Mouse (Mus musculus) right cerebral cortex, postnatal 4 days (tissue): ENCODE results near the gene Polr3h.

ENCODE experiments used
- DNase-seq: peaks from one replicate; pipeline ENCODE4 v3.0.0-alpha.2; 2022

Polr3h gene

DNA sequence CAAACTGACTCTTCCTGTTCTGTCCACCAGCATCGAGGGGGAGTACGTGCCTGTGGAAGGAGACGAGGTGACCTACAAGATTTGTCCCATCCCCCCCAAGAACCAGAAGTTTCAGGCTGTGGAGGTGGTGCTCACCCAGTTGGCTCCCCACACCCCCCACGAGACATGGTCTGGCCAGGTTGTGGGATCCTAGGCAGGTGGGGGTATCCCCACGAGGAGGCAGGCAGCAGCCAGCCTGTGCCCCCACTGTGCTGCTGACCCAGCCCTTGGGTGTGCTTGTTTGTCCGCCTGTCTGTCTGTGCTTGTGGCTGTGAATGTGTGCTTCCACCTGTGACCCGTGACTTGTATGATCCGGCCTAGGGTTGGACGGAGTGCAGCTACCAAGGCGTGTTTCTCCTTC is 23.0 kb upstream of the Polr3h start:
- DNase-seq: no peak

GRCm38 (mm10) chr15:81943176-81943749 is 17.2 kb upstream of the Polr3h start:
- no peak for DNase-seq

- no peak for DNase-seq
Measured at GRCm38 (mm10) chr15:81941010-81941409, 15.0 kb upstream of the Polr3h start.

GRCm38 (mm10) chr15:81940219-81940618 is 14.2 kb upstream of the Polr3h start:
- no peak for DNase-seq

DNA sequence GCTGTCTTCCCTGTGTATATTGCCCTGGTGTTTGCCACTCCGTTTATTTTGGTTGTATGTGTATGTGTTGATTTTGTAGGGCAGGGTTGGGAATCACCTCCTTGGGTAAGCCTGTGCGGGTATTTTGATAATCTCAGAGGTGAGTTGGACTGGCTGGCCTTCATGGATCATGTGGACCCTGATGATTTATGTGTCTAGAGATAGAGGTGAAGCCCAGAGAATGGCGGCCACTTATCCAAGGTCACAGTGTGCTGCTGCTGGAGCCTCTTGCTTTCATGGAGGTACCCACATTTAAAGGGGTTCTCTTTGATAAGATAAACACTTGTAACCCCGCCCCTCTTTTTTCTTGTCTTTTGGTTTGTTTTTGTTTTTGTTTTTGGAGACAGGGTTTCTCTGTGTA is 13.7 kb upstream of the Polr3h start:
- no peak for DNase-seq

GRCm38 (mm10) chr15:81939157-81939715 is 13.2 kb upstream of the Polr3h start:
- no peak for DNase-seq

GRCm38 (mm10) chr15:81938246-81938645 is 12.2 kb upstream of the Polr3h start:
- peak; percentile 64 for DNase-seq

DNA sequence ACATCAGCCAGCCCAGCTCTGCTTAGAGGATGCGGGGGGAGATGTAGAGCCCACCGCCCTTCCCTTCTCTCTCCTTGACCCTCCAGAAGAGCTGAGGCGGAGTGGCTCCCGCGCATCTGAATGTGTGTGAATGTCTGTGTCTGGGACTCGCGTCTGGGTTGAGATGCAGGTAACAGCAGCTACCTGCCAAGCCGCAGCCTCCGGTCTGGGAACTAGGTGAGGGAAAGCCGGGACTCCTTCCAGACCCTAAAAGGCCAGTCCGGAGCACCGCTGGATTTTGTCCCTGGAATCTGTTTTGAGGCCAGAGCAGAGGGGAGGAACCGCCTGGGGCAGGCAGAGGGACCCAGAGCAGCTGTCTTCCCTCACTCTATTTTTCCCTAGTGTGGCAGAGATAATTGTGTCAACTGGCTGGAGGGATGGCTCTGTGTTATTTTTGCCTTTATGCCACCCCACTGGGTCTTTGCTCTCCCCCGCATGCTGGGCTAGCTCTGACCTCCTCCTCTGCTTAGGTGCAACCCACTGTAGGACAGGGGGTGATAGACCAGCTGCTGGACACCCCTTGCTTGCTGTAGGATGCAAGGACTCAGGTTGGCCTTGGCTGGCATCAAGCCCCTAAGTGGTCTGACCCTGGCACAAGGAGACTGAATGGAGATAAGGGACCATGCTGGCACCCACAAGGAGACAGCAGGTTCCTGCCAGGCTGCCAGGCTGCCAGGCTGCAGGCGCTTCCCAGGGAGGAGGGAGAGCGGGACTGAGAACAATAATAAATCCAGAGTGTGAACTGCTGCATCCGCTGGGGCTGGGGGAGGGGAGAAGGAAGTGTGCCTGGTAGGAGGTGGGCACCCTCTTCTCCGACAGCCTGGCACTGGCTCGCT is 11.3 kb upstream of the Polr3h start:
- peak; percentile 72 for DNase-seq

GRCm38 (mm10) chr15:81936679-81937078 is 10.6 kb upstream of the Polr3h start, which contains the start of gene Csdc2:
Csdc2 (plus strand) TSS chr15:81936759.
- DNase-seq: peak; percentile 67

GRCm38 (mm10) chr15:81935869-81936637 is 10.0 kb upstream of the Polr3h start:
- DNase-seq: no peak

- no peak for DNase-seq
Measured at GRCm38 (mm10) chr15:81933986-81934385, 7.9 kb upstream of the Polr3h start.

DNA sequence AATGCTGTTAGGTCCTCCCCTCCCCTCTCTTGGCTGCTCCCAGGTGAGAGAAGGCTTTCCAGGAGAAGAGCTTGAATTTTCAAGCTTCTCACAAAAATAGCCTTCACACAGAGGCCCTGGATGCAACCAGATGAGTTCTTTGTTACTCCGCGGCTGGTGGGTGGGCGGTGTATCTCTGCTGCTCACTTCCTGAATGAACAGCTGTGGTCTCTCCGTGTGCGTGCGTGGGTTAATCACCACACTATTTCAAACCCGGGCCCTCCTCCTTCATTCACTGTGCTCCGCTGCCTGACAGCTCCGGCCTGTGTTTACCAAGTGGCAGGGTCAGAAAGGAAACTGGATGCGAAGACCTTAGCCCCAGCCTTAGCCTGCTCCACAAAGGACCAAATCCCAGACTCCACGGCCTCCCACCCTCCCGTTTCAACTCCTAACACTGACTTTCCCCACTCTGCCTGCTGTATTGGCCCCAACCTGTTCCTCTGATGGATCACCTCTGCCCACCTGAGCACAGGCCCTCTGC is 7.0 kb upstream of the Polr3h start:
- DNase-seq: no peak

DNA sequence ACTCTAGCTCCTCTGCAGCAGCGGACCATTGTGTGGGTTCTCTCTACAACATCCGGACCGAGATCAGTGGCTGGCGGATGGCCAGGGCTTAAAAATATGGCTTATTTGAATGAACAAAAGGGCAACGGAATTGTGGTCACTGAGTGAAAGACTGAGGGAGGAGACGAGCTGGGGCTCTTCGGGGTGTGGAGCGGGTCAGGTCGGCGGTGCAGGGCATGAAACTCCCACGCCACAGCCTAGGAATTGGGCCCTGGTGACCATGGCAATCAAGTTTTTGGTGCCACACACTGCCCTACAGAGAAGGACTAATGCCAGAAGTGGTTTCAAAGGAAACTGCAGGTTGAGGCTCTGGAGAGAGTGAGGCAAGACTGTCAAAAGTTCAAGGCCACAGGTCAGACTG is 2.2 kb upstream of the Polr3h start:
- peak; percentile 60 for DNase-seq

DNA sequence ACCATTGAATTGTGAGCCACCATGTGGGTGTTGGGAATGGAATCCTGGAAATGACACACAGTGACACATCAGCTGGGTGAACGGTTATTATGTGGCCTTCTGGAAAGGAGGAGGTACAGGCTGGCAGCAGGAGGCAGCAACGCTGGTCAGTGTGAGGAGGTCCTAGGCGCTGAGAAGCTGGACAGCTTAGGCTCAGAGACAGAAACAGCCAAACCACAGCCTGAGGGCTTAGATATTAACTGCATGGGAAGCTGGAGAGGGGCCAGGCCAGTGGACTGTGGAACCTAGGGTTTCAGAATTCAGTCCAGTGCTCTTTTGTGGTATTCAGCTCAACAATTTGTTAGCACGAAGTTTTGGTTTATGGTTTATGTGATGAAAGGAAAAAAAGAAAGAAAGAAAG is 1.7 kb upstream of the Polr3h start:
- DNase-seq: no peak

DNA sequence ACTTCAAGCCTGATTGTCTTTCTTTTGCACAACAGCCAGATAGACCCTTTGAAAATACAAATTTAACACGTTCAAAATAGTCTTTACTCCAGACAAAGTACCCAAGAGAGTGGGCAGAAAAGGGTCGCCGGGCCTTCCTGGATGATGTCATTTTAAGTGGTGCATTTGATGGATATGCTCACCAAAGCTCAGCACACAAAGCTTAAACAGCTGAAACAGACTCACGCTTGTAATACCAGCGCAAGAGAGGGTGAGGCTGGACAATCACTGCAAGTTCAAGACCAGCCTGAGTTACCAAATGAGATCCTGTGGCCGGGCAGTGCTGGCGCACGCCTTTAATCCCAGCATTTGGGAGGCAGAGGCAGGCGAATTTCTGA is 394 bp upstream of the Polr3h start:
- DNase-seq: no peak

GRCm38 (mm10) chr15:81924933-81925332 is 1.1 kb downstream of the Polr3h start:
- DNase-seq: no peak

DNA sequence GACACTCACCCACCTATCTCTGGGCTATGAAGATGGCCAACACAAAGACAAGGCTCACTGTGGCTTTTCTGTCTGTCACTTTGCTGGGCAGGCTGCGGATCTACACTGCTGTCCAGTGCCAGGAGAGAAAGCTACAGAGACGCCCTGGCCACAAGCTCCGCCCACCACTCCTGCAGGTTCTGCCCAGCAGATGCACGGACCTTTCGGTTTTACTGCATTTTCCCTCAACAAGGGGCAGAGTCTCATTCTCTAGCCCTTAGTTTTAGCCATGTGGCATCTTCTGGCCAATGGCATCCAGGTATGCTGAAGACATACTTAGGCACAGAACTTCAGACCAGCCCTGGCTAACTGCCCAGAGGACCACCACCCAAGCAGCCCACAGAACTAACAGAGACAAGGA is 4.8 kb downstream of the Polr3h start:
- DNase-seq: peak; percentile 33

GRCm38 (mm10) chr15:81920546-81921217 is 5.4 kb downstream of the Polr3h start:
- DNase-seq: no peak

DNA sequence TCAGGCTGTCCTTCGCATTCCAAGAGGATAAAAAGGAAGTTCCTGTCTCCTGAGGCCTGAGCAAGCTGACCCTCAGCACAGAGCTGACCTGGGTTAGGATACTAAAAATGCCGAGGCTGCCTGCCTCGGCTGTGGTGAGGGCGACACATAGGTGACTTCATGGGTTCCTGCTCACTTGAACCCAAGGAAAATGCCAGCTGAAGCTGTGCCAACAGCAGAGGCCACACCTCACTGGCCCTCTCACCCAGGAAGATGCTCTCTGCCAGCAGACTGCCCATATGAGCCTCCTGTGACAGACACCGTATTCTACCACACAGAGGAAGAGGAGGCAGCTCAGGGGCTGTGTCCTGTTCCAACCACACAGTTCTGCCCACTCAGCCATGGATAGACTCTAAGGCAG is 7.0 kb downstream of the Polr3h start:
- DNase-seq: no peak

DNA sequence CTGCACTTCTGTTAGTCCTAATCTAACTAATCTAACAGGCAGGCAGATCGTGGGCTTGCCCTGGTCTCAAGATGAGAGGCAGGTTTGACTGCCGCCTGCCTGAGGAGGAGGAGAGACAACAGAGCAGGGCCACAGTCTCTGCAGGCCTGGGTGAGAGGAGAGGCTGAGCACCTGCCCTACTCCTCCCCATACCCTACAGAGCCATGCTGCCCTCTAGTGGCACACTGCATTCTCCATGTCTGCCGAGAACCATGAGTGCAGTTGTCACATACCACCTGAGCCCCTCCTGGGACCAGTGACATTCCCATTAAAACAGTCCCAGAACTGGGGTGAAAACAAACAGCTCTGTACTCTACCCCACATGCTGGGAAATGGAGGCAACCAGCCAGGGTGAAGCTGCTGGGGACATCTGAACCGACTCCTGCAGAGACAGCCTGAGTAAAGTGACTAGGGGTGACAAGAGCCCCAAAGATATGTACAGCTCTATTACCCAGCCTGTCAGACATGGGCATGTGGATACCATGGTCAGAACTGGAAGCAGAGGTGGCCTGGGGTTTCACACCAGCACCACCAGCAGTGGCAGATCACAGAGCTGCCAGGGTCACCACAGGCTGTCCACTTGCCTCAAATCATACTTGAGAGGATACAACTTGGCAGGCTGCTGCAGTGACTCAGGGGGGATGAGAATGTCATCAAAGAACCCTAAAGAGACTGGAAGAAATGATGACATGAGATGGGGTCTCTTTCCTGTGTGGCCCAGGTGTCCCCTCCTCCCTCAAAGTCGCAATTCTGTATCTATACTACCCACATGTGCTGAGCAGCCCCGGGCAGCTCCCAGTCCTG is 8.2 kb downstream of the Polr3h start:
- peak; percentile 71 for DNase-seq

DNA sequence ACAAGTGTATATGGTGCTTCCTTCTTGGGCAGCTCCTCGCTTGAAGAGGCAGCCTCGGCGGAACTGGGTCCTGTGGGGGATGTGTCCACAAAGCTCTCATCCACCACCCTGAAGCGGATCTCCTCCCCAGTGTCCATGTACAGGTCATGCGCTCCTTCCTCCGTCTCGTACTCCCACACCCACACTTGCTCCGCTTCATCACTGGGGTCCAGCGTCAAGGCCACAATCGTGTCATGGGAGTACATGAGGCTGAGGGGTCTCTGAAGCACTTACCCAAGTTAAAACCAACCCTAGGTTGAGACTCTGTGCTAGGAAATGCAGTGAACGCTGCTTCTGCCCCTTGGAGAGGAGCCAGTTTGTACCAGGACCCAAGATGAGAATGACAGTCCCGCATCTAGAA is 8.8 kb downstream of the Polr3h start:
- DNase-seq: no peak

DNA sequence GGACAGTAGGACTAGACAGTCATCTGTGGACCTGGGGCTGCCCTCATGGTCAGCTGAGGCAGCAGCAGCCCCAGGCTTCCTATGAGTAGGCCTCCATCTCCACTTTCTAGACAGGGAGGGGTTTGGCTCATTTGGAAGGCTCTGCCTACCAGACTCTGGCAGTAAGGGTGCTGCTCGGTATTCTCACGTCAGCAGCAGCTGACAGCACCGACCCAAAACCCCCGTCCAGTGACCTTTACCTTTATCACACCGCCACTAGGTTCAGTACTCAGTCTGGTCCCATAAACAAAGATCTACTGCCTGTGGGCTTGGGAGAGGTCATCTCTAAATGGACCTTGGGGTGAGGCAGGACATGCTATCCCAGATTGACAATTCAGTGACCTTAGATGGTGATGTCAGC is 10.4 kb downstream of the Polr3h start:
- no peak for DNase-seq
